ENCODE assay signal across 9 mouse cellular contexts in the genomic region with DNA sequence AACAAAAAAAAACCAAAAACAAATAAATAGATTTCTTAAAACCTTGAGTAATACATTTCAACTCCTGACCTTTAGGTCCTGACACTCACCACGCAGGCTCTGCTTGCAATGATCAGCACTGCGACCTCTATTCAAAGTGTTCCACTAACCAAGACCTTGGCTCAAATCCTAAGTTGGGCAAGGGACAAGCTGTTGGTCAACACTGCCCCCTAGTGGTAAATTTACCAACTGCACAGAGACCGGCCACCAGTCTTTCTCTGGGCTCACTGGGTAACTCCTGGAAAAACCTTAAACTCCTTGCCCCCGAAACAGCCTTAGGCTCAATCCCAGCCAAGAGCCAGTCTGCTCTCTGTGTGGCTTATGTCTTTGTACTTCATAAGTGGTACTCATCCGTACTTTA. TPM values are rescaled to one million over a fixed set of nuclear protein-coding genes. Genes with fewer than 3 reads are reported as not detected.
DNase-seq lines count a peak whose midpoint lies in the region; ATAC-seq lines count a peak whose summit lies in the region.
"Had no signal": no experiment of that assay in that cellular context is flagged by ENCODE, and none has a peak within 500 bp of the region (broad histone marks: within the 10 kb centered on the region; RNA-seq: fewer than 3 reads in every experiment).

No protein-coding gene starts in this region.

- ATAC-seq in inflammation-experienced regulatory T-cells, adult 6 months = peak; percentile 72
- no peak for ATAC-seq in liver, embryonic 11.5 days (replicated peaks; ENCODE audit: low FRiP score)

- H3K27ac ChIP-seq in liver, embryonic 11.5 days (ENCODE audit: low read depth, low read length) = no peak overlapping the region
- H3K27ac ChIP-seq: heart, embryonic 13.5 days had no signal

- WGBS in liver, embryonic 11.5 days = 10% methylated on average over 5 of the region's 5 CpGs

- H3K27me3 ChIP-seq in liver, embryonic 11.5 days (replicated peaks; ENCODE audit: control insufficient read depth, insufficient read depth, low read length) = no peaks in the 10 kb centered on the region
- H3K27me3 ChIP-seq: heart, embryonic 13.5 days had no signal

- peaks cover 36% of the 10 kb centered on the region for H3K4me1 ChIP-seq in liver, embryonic 11.5 days (replicated peaks; ENCODE audit: control insufficient read depth, insufficient read depth, low read length)

- H3K4me3 ChIP-seq in liver, embryonic 11.5 days (ENCODE audit: low read depth, low read length) = no peak overlapping the region
- H3K4me3 ChIP-seq: heart, embryonic 13.5 days had no signal

- no peak overlapping the region for H3K9ac ChIP-seq in liver, embryonic 11.5 days (ENCODE audit: low read depth, low read length)
- H3K9ac ChIP-seq: heart, embryonic 13.5 days had no signal

- H3K36me3 ChIP-seq in liver, embryonic 11.5 days (ENCODE audit: control insufficient read depth, insufficient read depth, low read length) = no peaks in the 10 kb centered on the region
- H3K36me3 ChIP-seq: heart, embryonic 13.5 days had no signal

- peak; percentile 82 for DNase-seq in A20 (ENCODE audit: low read depth, low spot score)
- peak; percentile 57 for DNase-seq in Muller cell, postnatal 12 days (ENCODE audit: inconsistent ontology term)
- DNase-seq in cerebellum, adult 8-10 months = peak; percentile 92
- DNase-seq in frontal cortex, postnatal 36 days (ENCODE audit: low spot score in 2 of 2) = peak; percentile 81 to 83
- peak; percentile 83 for DNase-seq in liver, embryonic 11.5 days (ENCODE audit: low spot score)
- peak; percentile 60 for DNase-seq in ovary, postnatal 10 days (ENCODE audit: low spot score)
- DNase-seq in thymus, postnatal 10 days (ENCODE audit: low spot score in 2 of 2) = peak; percentile 62 to 89

- H3K4me2 ChIP-seq in liver, embryonic 11.5 days = no peak overlapping the region
- H3K4me2 ChIP-seq: heart, embryonic 13.5 days had no signal

- no peaks in the 10 kb centered on the region for H3K9me3 ChIP-seq in liver, embryonic 11.5 days (ENCODE audit: control insufficient read depth, low read length)
- H3K9me3 ChIP-seq: heart, embryonic 13.5 days had no signal

RNA-seq across cellular contexts. Expression of gene Ina, which starts 23.4 kb away (rescaled TPM):
- polyA plus RNA-seq in inflammation-experienced regulatory T-cells, adult 6 months (2017; shearing (Covaris generic)) = not detected
- 0.26 and 0.53 TPM in 2 replicates for polyA plus RNA-seq in liver, embryonic 11.5 days (2014; fragmentation: Nextera tagmentation; extraction: Ambion mirVana)

RNA-seq across cellular contexts. Expression of gene Nt5c2, which starts 23.8 kb away (rescaled TPM):
- 10 to 100 TPM; 22.1 to 37.3 (median 31.6) TPM for polyA plus RNA-seq in inflammation-experienced regulatory T-cells, adult 6 months (2017; shearing (Covaris generic))
- polyA plus RNA-seq in liver, embryonic 11.5 days (2014; fragmentation: Nextera tagmentation; extraction: Ambion mirVana) = 107 and 110 TPM in 2 replicates

RNA-seq across cellular contexts. Expression of gene Pcgf6, which starts 59.6 kb away (rescaled TPM):
- 10 to 100 TPM in 1 of 3 experiments, 1 to 10 TPM in 2; 4.9 to 10.8 (median 9.7) TPM for polyA plus RNA-seq in inflammation-experienced regulatory T-cells, adult 6 months (2017; shearing (Covaris generic))
- 28.6 and 32.9 TPM in 2 replicates for polyA plus RNA-seq in liver, embryonic 11.5 days (2014; fragmentation: Nextera tagmentation; extraction: Ambion mirVana)
